Mouse (Mus musculus) intestine, embryonic 16.5 days (tissue): ENCODE results near the gene Washc1. TPM values are rescaled to one million over a fixed set of nuclear protein-coding genes. Genes with fewer than 3 reads are reported as not detected.
"Not testable (repeated sequence)": the region's sequence is repeated elsewhere in the genome, so short reads cannot be mapped to it uniquely, and the experiment has no call there.

ENCODE experiments used
- ATAC-seq: fragments of 200-750 bp; cut with Nextera tagmentation; 2 replicates; pipeline ENCODE4 v1.8.0; 2017; ENCODE audit warnings: moderate TSS enrichment, moderate library complexity
- H3K27ac ChIP-seq: fragments of 300-500 bp; sonication (generic); 2 replicates; pipeline ENCODE4 v1.5.1; 2014; ENCODE audit warnings: mild to moderate bottlenecking, low read length
- H3K27me3 ChIP-seq: fragments of 300-500 bp; sonication (generic); replicated peaks from 2 replicates; pipeline ENCODE4 v1.6.1; 2014; ENCODE audit warnings: low read length, control low read depth, mixed read lengths; ENCODE audit not compliant: control insufficient read depth, insufficient read depth
- H3K36me3 ChIP-seq: fragments of 300-500 bp; sonication (generic); 2 replicates; pipeline ENCODE4 v1.6.1; 2014; ENCODE audit warnings: low read length, control low read depth; ENCODE audit not compliant: control insufficient read depth, insufficient read depth
- H3K4me1 ChIP-seq: fragments of 300-500 bp; sonication (generic); 2 replicates; pipeline ENCODE4 v1.6.1; 2014; ENCODE audit warnings: low read length, control low read depth, mixed read lengths; ENCODE audit not compliant: control insufficient read depth, insufficient read depth
- H3K4me2 ChIP-seq: fragments of 300-500 bp; sonication (generic); 2 replicates; pipeline ENCODE4 v1.6.1; 2014; ENCODE audit warnings: low read depth, low read length, control low read depth
- H3K4me3 ChIP-seq: fragments of 300-500 bp; sonication (generic); 2 replicates; pipeline ENCODE4 v1.5.1; 2014; ENCODE audit warnings: mild to moderate bottlenecking, low read length
- H3K9ac ChIP-seq: fragments of 300-500 bp; sonication (generic); 2 replicates; pipeline ENCODE4 v1.6.1; 2014; ENCODE audit warnings: low read depth, low read length
- H3K9me3 ChIP-seq: fragments of 300-500 bp; sonication (generic); 2 replicates; pipeline ENCODE4 v1.6.1; 2016; ENCODE audit warnings: low read length, control low read depth; ENCODE audit not compliant: control insufficient read depth
- WGBS: fragments of 180-500 bp; shearing (Covaris S2); extraction: QIAGEN DNeasy Blood & Tissue Kit; methylation state at CpG from one replicate; pipeline ENCODE4 v1.1.7; 2014; 5-methylcytosine and 5-hydroxymethylcytosine counted together
- polyA plus RNA-seq: library from polyadenylated mRNA; unstranded; fragments of >200 nt; fragmentation: Nextera tagmentation; extraction: Ambion mirVana; gene quantifications from 2 replicates; pipeline ENCODE4 v1.2.1, GENCODE M21; 2015

Gene Washc1
- 41.1 and 41.9 TPM in 2 replicates for polyA plus RNA-seq

GRCm38 (mm10) chr17:66111402-66111959 is at the start of gene Washc1:
Gene Washc1, plus strand, starts transcription at chr17:66111545.
- WGBS: 1% methylated on average over 32 of the region's 41 CpGs
- Histone ChIP-seq H3K4me1 (peaks cover 14% of the 10 kb centered on the region; the same call in 1 of the 2 replicates), H3K27ac (peak within 1 kb of the TSS; percentile 84), H3K4me2 (peak within 1 kb of the TSS; percentile 54), H3K9ac (peak within 1 kb of the TSS; percentile 87), H3K9me3 (no peaks in the 10 kb centered on the region), H3K27me3 (no peaks in the 10 kb centered on the region), H3K4me3 (peak within 1 kb of the TSS; percentile 95), H3K36me3 (peaks cover 15% of the 10 kb centered on the region)
- ATAC-seq: peak; percentile 99

- Histone ChIP-seq H3K9ac (no peak overlapping the region), H3K27me3 (no peaks in the 10 kb centered on the region), H3K4me3 (no peak overlapping the region), H3K27ac (no peak overlapping the region), H3K36me3 (no peaks in the 10 kb centered on the region), H3K4me1 (no peaks in the 10 kb centered on the region), H3K4me2 (no peak overlapping the region), H3K9me3 (no peaks in the 10 kb centered on the region)
- 87% methylated on average over 4 of the region's 4 CpGs for WGBS
- no peak for ATAC-seq
Observed at GRCm38 (mm10) chr17:66065115-66065514, 46.2 kb upstream of the Washc1 start.

- not testable (repeated sequence) for H3K4me3 ChIP-seq, H3K4me2 ChIP-seq, H3K9ac ChIP-seq, H3K27me3 ChIP-seq, ATAC-seq, H3K9me3 ChIP-seq, H3K27ac ChIP-seq, H3K4me1 ChIP-seq, H3K36me3 ChIP-seq
- 99% methylated on average over 2 of the region's 2 CpGs for WGBS
Observed at GRCm38 (mm10) chr17:66069036-66069435, 42.3 kb upstream of the Washc1 start.

GRCm38 (mm10) chr17:66073971-66074370 is 37.4 kb upstream of the Washc1 start:
- Histone ChIP-seq H3K36me3 (no peaks in the 10 kb centered on the region), H3K27me3 (no peaks in the 10 kb centered on the region), H3K4me1 (no peaks in the 10 kb centered on the region), H3K27ac (no peak overlapping the region), H3K4me3 (no peak overlapping the region), H3K9ac (no peak overlapping the region), H3K9me3 (no peaks in the 10 kb centered on the region), H3K4me2 (no peak overlapping the region)
- WGBS: 85% methylated on average over 7 of the region's 7 CpGs
- ATAC-seq: no peak

GRCm38 (mm10) chr17:66075827-66076173 is 35.5 kb upstream of the Washc1 start:
- Histone ChIP-seq H3K4me1 (no peaks in the 10 kb centered on the region), H3K4me2 (peak overlapping the region; percentile 81), H3K4me3 (peak overlapping the region; percentile 96), H3K36me3 (peaks cover 4% of the 10 kb centered on the region; the same call in 1 of the 2 replicates), H3K27me3 (no peaks in the 10 kb centered on the region), H3K9me3 (no peaks in the 10 kb centered on the region), H3K9ac (peak overlapping the region; percentile 81), H3K27ac (peak overlapping the region; percentile 90; the same call in 1 of the 2 replicates)
- no peak for ATAC-seq
- WGBS: 8% methylated on average over 12 of the region's 12 CpGs

GRCm38 (mm10) chr17:66076174-66076927 is 35.0 kb upstream of the Washc1 start:
- peak overlapping the region; percentile 96 for H3K4me3 ChIP-seq
- WGBS: under 1% methylated on average over 84 of the region's 95 CpGs
- H3K4me1 ChIP-seq: no peaks in the 10 kb centered on the region
- ATAC-seq: peak; percentile 89
- peak overlapping the region; percentile 90 for H3K27ac ChIP-seq
- no peaks in the 10 kb centered on the region for H3K9me3 ChIP-seq
- no peaks in the 10 kb centered on the region for H3K27me3 ChIP-seq
- peaks cover 4% of the 10 kb centered on the region; the same call in 1 of the 2 replicates for H3K36me3 ChIP-seq
- H3K9ac ChIP-seq: peak overlapping the region; percentile 81
- H3K4me2 ChIP-seq: peak overlapping the region; percentile 81

- H3K4me2 ChIP-seq: peak within 1 kb of the TSS; percentile 84
- WGBS: 3% methylated on average over 52 of the region's 53 CpGs
- peak within 1 kb of the TSS; percentile 96 for H3K4me3 ChIP-seq
- H3K27me3 ChIP-seq: no peaks in the 10 kb centered on the region
- H3K36me3 ChIP-seq: peaks cover 4% of the 10 kb centered on the region; the same call in 1 of the 2 replicates
- no peaks in the 10 kb centered on the region for H3K4me1 ChIP-seq
- no peaks in the 10 kb centered on the region for H3K9me3 ChIP-seq
- peak; percentile 99 for ATAC-seq
- H3K9ac ChIP-seq: peak within 1 kb of the TSS; percentile 81
- H3K27ac ChIP-seq: peak within 1 kb of the TSS; percentile 90
Observed at GRCm38 (mm10) chr17:66076934-66077333, 34.4 kb upstream of the Washc1 start, which contains the start of gene Ankrd12. Gene Ankrd12, minus strand, starts transcription at chr17:66077089.

GRCm38 (mm10) chr17:66077437-66077850 is 33.9 kb upstream of the Washc1 start:
- ATAC-seq: peak; percentile 72
- WGBS: under 1% methylated on average over 23 of the region's 23 CpGs
- Histone ChIP-seq H3K9me3 (no peaks in the 10 kb centered on the region), H3K36me3 (peaks cover 4% of the 10 kb centered on the region; the same call in 1 of the 2 replicates), H3K9ac (peak overlapping the region; percentile 81), H3K27ac (peak overlapping the region; percentile 80), H3K4me3 (peak overlapping the region; percentile 96), H3K4me2 (peak overlapping the region; percentile 84), H3K27me3 (no peaks in the 10 kb centered on the region), H3K4me1 (no peaks in the 10 kb centered on the region)

GRCm38 (mm10) chr17:66084486-66084885 is 26.9 kb upstream of the Washc1 start:
- no peak for ATAC-seq
- peaks cover 1% of the 10 kb centered on the region; the same call in 1 of the 2 replicates for H3K36me3 ChIP-seq

More at GRCm38 (mm10) chr17:66084486-66084885, 26.9 kb upstream of the Washc1 start:
- H3K4me2 ChIP-seq: no peak overlapping the region
- no peaks in the 10 kb centered on the region for H3K9me3 ChIP-seq
- no peak overlapping the region for H3K9ac ChIP-seq
- H3K27ac ChIP-seq: no peak overlapping the region
- no peaks in the 10 kb centered on the region for H3K4me1 ChIP-seq
- H3K27me3 ChIP-seq: no peaks in the 10 kb centered on the region
- 63% methylated on average over 1 of the region's 1 CpGs for WGBS
- no peak overlapping the region for H3K4me3 ChIP-seq
